Mouse (Mus musculus): Measurements from ENCODE around the gene Rora. TPM values are rescaled to one million over a fixed set of nuclear protein-coding genes. Genes with fewer than 3 reads are reported as not detected.
A peak's percentile ranks its signal among the peaks of the same experiment; 100 is the strongest.

Rora gene
- total RNA-seq, 4 experiments from 2014 or later: 24.7 to 30.8 (median 25.9) TPM

GRCm38 (mm10) chr9:69303962-69304361 is 650.4 kb downstream of the Rora start:
- no peak for DNase-seq (ENCODE audit: low spot score)

- no peak for DNase-seq (ENCODE audit: low spot score)
These were observed 650.9 kb downstream of the Rora start for GRCm38 (mm10) chr9:69304492-69304891.

GRCm38 (mm10) chr9:69304991-69305390 is 651.4 kb downstream of the Rora start:
- no peak for DNase-seq (ENCODE audit: low spot score)

GRCm38 (mm10) chr9:69306734-69307528 is 653.3 kb downstream of the Rora start:
- no peak for DNase-seq (ENCODE audit: low spot score)

GRCm38 (mm10) chr9:69307974-69308373 is 654.4 kb downstream of the Rora start:
- DNase-seq (ENCODE audit: low spot score): no peak

- no peak for DNase-seq (ENCODE audit: low spot score)
These were observed 656.9 kb downstream of the Rora start for GRCm38 (mm10) chr9:69310524-69310923.

- DNase-seq (ENCODE audit: low spot score): no peak
These were observed 659.7 kb downstream of the Rora start for GRCm38 (mm10) chr9:69313297-69313696.

- no peak for DNase-seq (ENCODE audit: low spot score)
These were observed 661.0 kb downstream of the Rora start for GRCm38 (mm10) chr9:69314451-69315210.

GRCm38 (mm10) chr9:69317527-69318115 is 664.0 kb downstream of the Rora start:
- DNase-seq (ENCODE audit: low spot score): no peak

GRCm38 (mm10) chr9:69319434-69319833 is 665.8 kb downstream of the Rora start:
- DNase-seq (ENCODE audit: low spot score): no peak

- DNase-seq (ENCODE audit: low spot score): no peak
These were observed 666.5 kb downstream of the Rora start for GRCm38 (mm10) chr9:69319913-69320634.

GRCm38 (mm10) chr9:69320635-69321027 is 667.0 kb downstream of the Rora start:
- no peak for DNase-seq (ENCODE audit: low spot score)

GRCm38 (mm10) chr9:69321956-69322355 is 668.4 kb downstream of the Rora start:
- no peak for DNase-seq (ENCODE audit: low spot score)

- no peak for DNase-seq (ENCODE audit: low spot score)
These were observed 670.2 kb downstream of the Rora start for GRCm38 (mm10) chr9:69323831-69324230.

GRCm38 (mm10) chr9:69327077-69327476 is 673.5 kb downstream of the Rora start:
- no peak for DNase-seq (ENCODE audit: low spot score)

- no peak for DNase-seq (ENCODE audit: low spot score)
These were observed 674.0 kb downstream of the Rora start for GRCm38 (mm10) chr9:69327591-69327990.

- no peak for DNase-seq (ENCODE audit: low spot score)
These were observed 678.2 kb downstream of the Rora start for GRCm38 (mm10) chr9:69331790-69332189.

GRCm38 (mm10) chr9:69332802-69333568 is 679.4 kb downstream of the Rora start:
- no peak for DNase-seq (ENCODE audit: low spot score)

GRCm38 (mm10) chr9:69333654-69334053 is 680.1 kb downstream of the Rora start:
- DNase-seq (ENCODE audit: low spot score): no peak

GRCm38 (mm10) chr9:69334106-69334505 is 680.5 kb downstream of the Rora start:
- peak; percentile 30 for DNase-seq (ENCODE audit: low spot score)

- no peak for DNase-seq (ENCODE audit: low spot score)
These were observed 682.5 kb downstream of the Rora start for GRCm38 (mm10) chr9:69336063-69336462.
